Mouse (Mus musculus): Measurements from ENCODE around the gene Nox4.

DNA sequence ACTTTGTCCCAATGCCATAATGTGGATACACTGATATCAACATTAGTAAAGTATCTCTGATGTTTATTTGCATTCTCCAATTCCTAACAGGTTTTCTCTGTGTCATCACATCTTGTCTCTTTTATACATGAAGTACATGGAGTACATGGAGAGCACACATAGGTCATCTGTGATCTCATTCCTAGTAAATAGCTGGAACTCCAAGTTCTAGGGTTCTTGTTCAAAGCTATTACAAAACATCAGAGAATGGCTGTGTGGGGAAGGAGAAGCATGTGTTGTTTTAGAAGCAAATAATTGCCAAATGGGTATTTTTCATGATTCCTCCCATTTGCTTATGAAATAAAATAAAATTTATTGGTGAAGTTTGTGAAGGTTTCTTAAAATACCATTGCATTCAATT lies 121.9 kb downstream of the Nox4 start:
- TF ChIP-seq GATA1 (IDR thresholded peaks at IDR 0.05; ENCODE audit: borderline replicate concordance, low read length): no peak
- TF ChIP-seq FLI1 (IDR thresholded peaks at IDR 0.05; ENCODE audit: low read length): no peak
